Mouse (Mus musculus): ENCODE data around the gene Cd6. TPM values are rescaled to one million over a fixed set of nuclear protein-coding genes. Genes with fewer than 3 reads are reported as not detected.

The Cd6 gene
- total RNA-seq (2021): under 1 TPM in 1 of 2 experiments, not detected in 1; 0.17 TPM

- no peak for DNase-seq
These were observed at the start of gene Cd6 for GRCm38 (mm10) chr19:10829436-10830175. Cd6 (minus strand) TSS chr19:10830058.

- no peak for DNase-seq
These were observed 48.5 kb upstream of the Cd6 start for GRCm38 (mm10) chr19:10878201-10878837.

GRCm38 (mm10) chr19:10871328-10871961 lies 41.6 kb upstream of the Cd6 start:
- no peak for DNase-seq

DNA sequence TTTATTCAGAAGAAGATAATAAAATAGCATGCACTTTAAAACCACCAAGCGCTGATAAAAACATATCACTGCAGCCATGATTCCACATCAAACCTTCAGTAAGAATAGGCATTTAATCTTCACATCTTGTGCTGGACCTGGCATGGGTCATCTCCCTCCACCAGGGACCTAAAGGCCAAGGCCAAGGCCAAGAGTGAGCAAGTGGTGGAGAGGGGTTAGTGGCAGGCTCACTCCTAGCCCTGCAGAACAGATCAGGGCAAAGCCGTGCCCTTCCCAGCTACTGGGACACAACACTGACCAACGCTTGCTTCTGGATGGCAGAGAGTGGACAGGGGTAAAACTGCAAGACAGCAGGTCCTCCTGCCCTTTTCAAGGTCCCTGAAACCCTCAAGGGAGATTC lies 40.8 kb upstream of the Cd6 start:
- no peak for DNase-seq

GRCm38 (mm10) chr19:10869886-10870527 lies 40.1 kb upstream of the Cd6 start, which contains the start of gene Tmem132a:
Tmem132a (minus strand) TSS chr19:10869940.
- DNase-seq: no peak

DNA sequence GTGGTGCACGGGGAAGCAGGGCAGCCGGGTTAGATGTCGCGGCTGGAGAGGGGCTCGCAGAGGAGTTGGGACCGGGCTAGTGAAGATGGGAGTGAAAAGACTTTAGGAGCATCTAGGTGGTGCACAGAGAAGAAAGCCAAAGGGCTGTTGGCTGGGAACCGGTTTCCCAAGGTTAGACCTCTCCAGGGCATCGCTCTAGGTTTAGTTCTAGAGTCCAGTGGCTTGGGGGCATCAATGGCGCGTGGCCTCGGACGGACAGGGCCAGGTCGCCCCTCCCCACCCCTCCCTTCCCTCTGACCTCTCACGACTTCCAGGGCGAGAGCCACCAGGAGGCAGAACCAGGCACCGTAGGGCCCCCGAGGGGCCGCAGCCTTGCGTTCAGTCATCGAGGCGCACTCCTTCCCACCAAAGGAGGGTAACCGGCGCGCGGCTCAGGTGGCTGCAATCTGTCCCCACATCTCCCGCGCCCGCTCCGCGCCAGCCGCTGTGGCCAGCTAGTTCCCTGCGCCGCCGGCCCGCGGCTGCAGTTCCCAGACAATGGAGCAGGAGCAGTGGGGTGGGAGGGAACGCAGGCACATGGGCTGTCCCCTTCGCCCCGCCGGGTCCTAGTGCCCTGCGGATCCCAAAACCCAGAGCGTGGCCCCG lies 39.5 kb upstream of the Cd6 start:
- DNase-seq: peak; percentile 82

DNA sequence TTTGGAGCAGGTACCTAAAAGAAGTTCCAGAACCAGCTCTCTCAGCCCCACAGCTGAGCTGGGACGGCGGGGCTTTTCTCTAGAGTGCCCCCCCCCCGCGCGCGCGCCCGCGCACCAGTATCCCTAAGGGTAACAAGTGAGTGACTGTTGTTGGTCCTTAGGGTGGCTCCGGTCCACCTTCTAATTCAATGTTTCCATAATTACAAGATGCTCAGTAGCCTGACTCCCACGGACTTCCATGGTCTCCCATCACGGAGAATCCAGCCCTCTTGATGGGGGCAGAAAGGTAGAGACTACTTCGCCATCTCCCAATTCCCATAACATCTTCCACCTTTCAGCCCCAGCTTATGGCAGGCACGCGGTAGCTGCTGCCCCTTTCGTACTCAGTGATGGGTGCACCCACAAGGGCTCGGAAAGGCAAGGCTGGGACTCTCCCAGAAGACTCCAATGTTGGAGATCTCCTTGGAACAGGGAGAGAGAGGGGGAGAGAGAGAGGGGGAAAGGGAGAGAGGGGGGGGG lies 38.8 kb upstream of the Cd6 start:
- DNase-seq: no peak

GRCm38 (mm10) chr19:10867946-10868622 lies 38.2 kb upstream of the Cd6 start:
- no peak for DNase-seq

DNA sequence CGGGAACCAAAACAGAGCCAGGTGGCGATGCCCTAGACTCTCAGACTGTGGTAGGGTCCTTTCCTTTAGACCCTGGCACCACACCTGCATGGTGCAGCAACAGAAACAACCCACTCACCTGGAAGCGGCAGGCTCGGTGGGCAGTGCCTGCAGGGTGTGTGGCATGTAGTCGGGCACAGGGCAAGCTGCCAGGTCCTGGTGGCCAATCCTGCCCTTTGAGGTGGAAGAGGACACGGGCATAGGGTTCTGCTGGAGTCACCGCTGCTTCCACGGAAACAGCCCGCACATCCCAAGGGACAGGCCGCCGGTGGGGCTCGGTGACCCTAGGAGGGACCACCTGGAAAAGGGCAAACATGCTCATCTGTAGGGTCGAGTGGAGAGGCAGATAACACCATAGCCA lies 36.5 kb upstream of the Cd6 start:
- DNase-seq: no peak

GRCm38 (mm10) chr19:10860072-10860497 lies 30.2 kb upstream of the Cd6 start:
- DNase-seq: no peak

DNA sequence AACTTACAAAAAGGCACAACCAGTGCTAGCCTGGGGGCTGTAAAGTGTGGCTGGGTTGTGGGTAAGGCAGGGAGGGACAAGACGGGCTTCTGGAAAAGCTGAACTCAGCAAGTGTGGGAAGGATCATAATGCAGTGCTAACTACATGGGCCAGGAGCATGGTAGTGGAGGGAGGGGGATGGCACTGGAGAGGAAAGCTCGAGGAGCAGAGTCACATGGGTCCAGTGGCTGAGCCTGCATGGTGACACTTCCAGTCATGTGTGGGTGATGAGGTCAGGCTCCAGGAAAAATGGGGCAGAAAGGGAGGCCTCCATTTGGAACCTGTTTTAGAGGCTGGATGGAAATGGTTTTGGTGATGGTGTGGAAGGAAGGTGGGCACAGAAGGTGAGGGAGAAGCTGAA lies 26.7 kb upstream of the Cd6 start:
- no peak for DNase-seq

DNA sequence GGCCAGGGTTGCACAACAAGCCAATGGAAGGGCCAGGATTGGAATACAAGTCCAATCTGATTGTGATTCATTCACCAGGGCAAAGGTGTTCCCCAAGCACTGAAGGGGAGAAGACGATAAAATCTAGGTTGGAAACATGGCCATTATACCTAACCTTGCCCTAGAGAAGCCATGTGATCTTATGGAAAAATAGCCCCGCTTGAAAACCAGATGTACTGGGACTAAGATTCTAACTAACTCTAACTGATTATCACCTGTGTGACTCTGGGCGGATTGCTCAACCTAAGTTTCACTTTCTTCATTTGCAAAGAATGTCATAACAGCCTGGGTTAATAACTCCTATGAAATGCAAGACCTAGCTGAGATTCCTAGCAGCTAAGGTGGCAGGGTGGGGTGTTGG lies 25.6 kb upstream of the Cd6 start:
- no peak for DNase-seq

DNA sequence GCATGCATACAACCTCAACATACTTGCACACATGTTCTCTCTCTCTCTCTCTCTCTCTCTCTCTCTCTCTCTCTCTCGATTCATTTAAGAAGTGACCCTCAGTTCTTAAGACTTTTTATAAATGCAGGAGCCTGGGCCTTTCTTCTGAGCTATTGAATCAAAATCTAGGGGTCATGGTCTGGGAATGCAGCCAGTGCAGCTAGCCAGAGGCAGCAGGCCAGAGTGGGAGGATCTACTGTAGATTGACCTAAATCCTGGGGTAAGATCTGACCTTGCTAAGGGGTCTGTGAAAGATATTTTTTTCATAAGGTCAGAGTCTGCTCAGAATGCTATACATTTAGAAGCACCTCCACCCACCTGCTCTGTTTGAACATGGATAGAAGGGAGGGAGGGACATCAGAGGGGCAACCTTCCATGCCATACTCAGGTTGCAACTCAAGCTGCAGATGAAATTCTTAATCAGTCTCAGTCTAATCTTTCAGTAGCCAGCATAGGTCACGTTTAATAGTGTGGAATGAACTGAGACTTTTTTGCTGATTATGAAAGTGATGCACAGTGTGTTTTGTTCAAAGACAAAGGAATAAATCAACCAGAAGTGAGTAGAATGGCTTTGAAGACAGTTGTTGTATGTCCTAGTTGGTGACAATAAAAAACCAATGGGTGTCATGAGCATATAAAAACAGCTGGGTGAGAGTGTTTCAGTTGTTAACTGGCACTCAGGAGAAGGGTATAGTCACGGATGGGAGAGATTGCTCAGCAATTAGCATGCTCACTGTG lies 17.6 kb upstream of the Cd6 start:
- DNase-seq: peak; percentile 66

- no peak for DNase-seq
These were observed 16.3 kb upstream of the Cd6 start for GRCm38 (mm10) chr19:10846150-10846549.

- no peak for DNase-seq
These were observed 15.6 kb upstream of the Cd6 start for GRCm38 (mm10) chr19:10845454-10845853.

- DNase-seq: no peak
These were observed 14.3 kb upstream of the Cd6 start for GRCm38 (mm10) chr19:10844206-10844605.

DNA sequence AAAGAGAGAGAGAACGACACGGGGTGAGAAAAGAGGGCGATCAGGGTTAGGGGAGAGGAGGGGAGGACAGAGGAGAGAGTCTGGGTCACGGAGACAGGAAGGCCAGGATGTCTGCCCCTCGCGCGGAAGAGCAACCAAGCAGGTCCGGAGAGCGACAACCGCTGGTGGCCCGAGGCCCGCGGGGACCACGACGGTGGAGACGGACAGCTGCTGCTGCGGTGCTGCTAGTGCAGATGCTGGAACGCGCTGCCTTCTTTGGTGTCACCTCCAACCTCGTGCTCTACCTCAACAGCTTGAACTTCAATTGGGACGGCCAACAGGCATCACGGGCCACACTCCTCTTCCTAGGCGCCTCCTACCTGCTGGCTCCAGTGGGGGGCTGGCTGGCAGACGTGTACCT lies 13.1 kb upstream of the Cd6 start:
- no peak for DNase-seq

DNA sequence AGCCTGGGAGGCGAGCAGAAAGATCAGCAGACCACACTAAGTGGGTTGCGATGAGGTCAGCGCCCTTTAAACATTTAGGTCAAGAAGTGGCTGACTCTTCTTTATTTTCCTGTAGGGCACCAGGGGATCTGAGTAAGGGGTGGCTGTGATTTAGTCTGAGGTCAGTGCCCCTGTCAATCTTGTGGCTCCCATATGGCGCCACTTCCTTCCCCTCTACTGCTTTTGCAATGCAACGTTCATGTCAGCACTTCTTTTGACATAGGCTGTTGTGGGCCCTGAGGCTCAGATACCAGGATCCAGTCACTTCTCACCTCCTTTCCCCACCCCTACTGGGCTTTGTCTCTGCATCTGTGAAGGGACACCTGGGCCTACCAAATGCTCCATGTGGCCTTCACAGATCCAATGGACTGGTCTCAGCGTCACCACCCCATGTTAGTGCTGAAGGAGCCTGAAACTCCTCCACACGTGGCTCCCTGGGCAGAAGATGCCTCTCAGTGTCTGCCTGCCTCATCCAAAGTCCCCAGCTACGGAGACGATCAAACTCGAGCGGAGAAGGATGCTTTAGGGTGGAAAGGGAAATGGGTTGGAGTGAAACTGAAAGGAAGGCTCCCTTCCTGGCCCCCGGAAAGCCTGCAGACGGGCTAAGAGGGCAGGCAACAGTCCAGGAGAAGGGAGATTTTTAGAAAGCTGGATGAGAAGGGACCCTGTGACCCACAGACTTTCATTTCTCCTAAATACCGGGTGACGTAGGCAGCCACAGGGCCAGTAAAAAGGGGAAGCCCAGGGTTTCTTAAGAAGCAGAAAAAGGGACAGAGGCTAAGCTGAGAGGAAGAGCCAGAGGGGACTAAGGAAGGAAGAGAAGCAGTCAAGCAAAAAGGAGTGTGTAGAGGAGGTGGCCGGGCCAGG lies 12.1 kb upstream of the Cd6 start:
- DNase-seq: peak; percentile 37

DNA sequence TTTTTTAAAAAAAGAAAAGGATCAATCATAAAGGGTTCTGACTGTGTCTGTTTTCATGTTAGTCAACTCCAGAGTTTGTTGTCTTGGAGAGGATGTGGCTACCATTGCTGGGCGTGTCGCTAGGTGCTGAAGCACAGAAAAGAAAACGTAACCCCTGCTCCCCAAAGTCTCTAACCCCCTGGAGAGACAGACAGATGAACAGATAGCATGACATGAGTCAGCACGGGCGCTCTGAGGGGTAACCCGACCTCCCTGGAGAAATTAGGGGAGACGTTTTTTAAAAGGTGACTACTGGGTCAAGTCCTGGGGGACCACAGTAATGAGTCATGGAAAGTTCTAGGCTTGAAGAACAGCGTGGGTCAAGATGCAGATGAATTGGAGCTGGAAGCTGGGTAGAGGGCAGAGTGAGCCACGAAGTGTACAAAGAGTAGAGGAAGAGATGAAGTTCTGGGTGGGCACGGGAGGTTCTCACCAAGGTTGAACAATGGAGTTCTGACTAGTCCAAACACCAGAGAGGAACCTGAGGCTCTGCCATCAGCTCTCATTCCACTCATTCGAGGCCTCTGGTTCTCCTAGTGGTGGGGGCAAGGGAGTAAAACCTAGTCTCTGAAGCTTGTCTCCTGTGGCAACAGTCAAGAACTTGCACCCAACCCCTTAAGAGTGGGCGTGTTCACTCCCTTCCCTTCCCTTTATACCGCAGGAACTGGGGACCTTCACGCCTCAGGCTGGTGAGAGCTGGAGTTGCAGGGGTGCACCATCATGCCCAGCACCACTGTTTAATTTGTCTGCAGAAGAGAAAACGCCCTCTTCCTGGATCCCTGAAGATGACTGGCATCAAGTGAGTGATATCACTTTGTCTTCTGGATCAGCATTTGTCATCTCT lies 9.4 kb upstream of the Cd6 start, which contains the start of gene Slc15a3:
Gene Slc15a3, plus strand, starts transcription at position 718 of the 883 bp plus-strand sequence.
- DNase-seq: no peak
